Mouse (Mus musculus) layer of hippocampus, adult 9-11 months (tissue): Measurements from ENCODE around the gene Srrm2.

Experiments
- DNase-seq: peaks from one replicate; pipeline ENCODE4 v3.0.0; 2022

Gene Srrm2

GRCm38 (mm10) chr17:23815641-23816040 lies 25.3 kb downstream of the Srrm2 start:
- DNase-seq: no peak

GRCm38 (mm10) chr17:23818579-23818978 lies 28.2 kb downstream of the Srrm2 start:
- DNase-seq: no peak

GRCm38 (mm10) chr17:23819235-23819634 lies 28.9 kb downstream of the Srrm2 start:
- DNase-seq: no peak

GRCm38 (mm10) chr17:23820731-23821130 lies 30.4 kb downstream of the Srrm2 start:
- no peak for DNase-seq

GRCm38 (mm10) chr17:23822094-23822493 lies 31.8 kb downstream of the Srrm2 start:
- no peak for DNase-seq

GRCm38 (mm10) chr17:23823018-23823417 lies 32.7 kb downstream of the Srrm2 start:
- DNase-seq: no peak

GRCm38 (mm10) chr17:23823614-23824013 lies 33.3 kb downstream of the Srrm2 start:
- DNase-seq: no peak

- no peak for DNase-seq
Measured at GRCm38 (mm10) chr17:23825591-23825990, 35.3 kb downstream of the Srrm2 start.

GRCm38 (mm10) chr17:23828271-23829001 lies 38.1 kb downstream of the Srrm2 start:
- peak; percentile 51 for DNase-seq

GRCm38 (mm10) chr17:23829064-23829619 lies 38.8 kb downstream of the Srrm2 start, which contains the start of gene Elob:
Gene Elob (minus strand): TSS chr17:23829136.
- DNase-seq: peak; percentile 92

GRCm38 (mm10) chr17:23831201-23831600 lies 40.9 kb downstream of the Srrm2 start:
- no peak for DNase-seq

GRCm38 (mm10) chr17:23836006-23836575 lies 45.8 kb downstream of the Srrm2 start, which contains the start of gene Prss33:
Gene Prss33 (minus strand): TSS chr17:23836056.
- no peak for DNase-seq

- peak; percentile 48 for DNase-seq
Measured at GRCm38 (mm10) chr17:23841145-23841544, 50.8 kb downstream of the Srrm2 start.

- no peak for DNase-seq
Measured at GRCm38 (mm10) chr17:23843141-23843811, 52.9 kb downstream of the Srrm2 start.

- no peak for DNase-seq
Measured at GRCm38 (mm10) chr17:23843812-23844273, 53.5 kb downstream of the Srrm2 start, which contains the start of the genes Prss32 and Prss41. Gene Prss32 (plus strand): TSS chr17:23843855. Gene Prss41 (minus strand): TSS chr17:23844172.

- DNase-seq: no peak
Measured at GRCm38 (mm10) chr17:23850028-23850427, 59.7 kb downstream of the Srrm2 start.

GRCm38 (mm10) chr17:23850853-23851749 lies 60.8 kb downstream of the Srrm2 start:
- DNase-seq: no peak

- no peak for DNase-seq
Measured at GRCm38 (mm10) chr17:23853292-23853691, 63.0 kb downstream of the Srrm2 start.

- no peak for DNase-seq
Measured at GRCm38 (mm10) chr17:23854229-23854765, 64.0 kb downstream of the Srrm2 start.

GRCm38 (mm10) chr17:23857193-23857592 lies 66.9 kb downstream of the Srrm2 start:
- DNase-seq: no peak

GRCm38 (mm10) chr17:23857913-23858312 lies 67.6 kb downstream of the Srrm2 start:
- no peak for DNase-seq

- DNase-seq: no peak
Measured at GRCm38 (mm10) chr17:23862926-23863325, 72.6 kb downstream of the Srrm2 start.
